In genomic region chr5:31697644-31698296, GRCm38 (mm10) we compare ENCODE assay signal across 7 mouse cellular contexts. TPM values are rescaled to one million over a fixed set of nuclear protein-coding genes. Genes with fewer than 3 reads are reported as not detected.
DNase-seq lines count a peak whose midpoint lies in the region; ATAC-seq lines count a peak whose summit lies in the region.

Gene Babam2 (plus strand): TSS chr5:31697684.

- H3K9ac ChIP-seq in embryonic facial prominence, embryonic 11.5 days (replicated peaks; ENCODE audit: low read length): peak within 1 kb of the TSS; percentile 77
- peak within 1 kb of the TSS; percentile 73 for H3K9ac ChIP-seq in limb, embryonic 11.5 days (ENCODE audit: low read length)
- peak within 1 kb of the TSS; percentile 67 for H3K9ac ChIP-seq in midbrain, embryonic 14.5 days (replicated peaks; ENCODE audit: low read length)

- peak; percentile 95 for ATAC-seq in embryonic facial prominence, embryonic 11.5 days (replicated peaks; ENCODE audit: insufficient number of reproducible peaks, low FRiP score, low TSS enrichment, low read depth)
- peak; percentile 95 for ATAC-seq in limb, embryonic 11.5 days (ENCODE audit: insufficient number of reproducible peaks, low FRiP score, low TSS enrichment, low read depth)
- ATAC-seq in midbrain, embryonic 14.5 days (ENCODE audit: low FRiP score, low TSS enrichment): peak; percentile 94

- no peaks in the 10 kb centered on the region for H3K9me3 ChIP-seq in embryonic facial prominence, embryonic 11.5 days (replicated peaks; ENCODE audit: control insufficient read depth, low read length)
- no peaks in the 10 kb centered on the region for H3K9me3 ChIP-seq in limb, embryonic 11.5 days (ENCODE audit: control insufficient read depth, low read length)
- H3K9me3 ChIP-seq in midbrain, embryonic 14.5 days (ENCODE audit: control insufficient read depth, low read length): no peaks in the 10 kb centered on the region

- peak within 1 kb of the TSS; percentile 76 for H3K4me3 ChIP-seq in embryonic facial prominence, embryonic 11.5 days (ENCODE audit: low read depth, low read length)
- peak within 1 kb of the TSS; percentile 80 for H3K4me3 ChIP-seq in limb, embryonic 11.5 days (ENCODE audit: low read depth, low read length)
- peak within 1 kb of the TSS; percentile 60 for H3K4me3 ChIP-seq in midbrain, embryonic 14.5 days (replicated peaks; ENCODE audit: low read depth, low read length)

- WGBS in embryonic facial prominence, embryonic 11.5 days: under 1% methylated on average over 69 of the region's 71 CpGs
- under 1% methylated on average over 71 of the region's 71 CpGs for WGBS in limb, embryonic 11.5 days
- WGBS in midbrain, embryonic 14.5 days: under 1% methylated on average over 71 of the region's 71 CpGs

- peak within 1 kb of the TSS; percentile 57 for H3K4me2 ChIP-seq in embryonic facial prominence, embryonic 11.5 days (ENCODE audit: low read depth, low read length)
- H3K4me2 ChIP-seq in limb, embryonic 11.5 days (ENCODE audit: low read depth, severe bottlenecking): peak within 1 kb of the TSS; percentile 66
- peak within 1 kb of the TSS; percentile 82 for H3K4me2 ChIP-seq in midbrain, embryonic 14.5 days (ENCODE audit: low read length)

- H3K27me3 ChIP-seq in embryonic facial prominence, embryonic 11.5 days (ENCODE audit: control insufficient read depth, insufficient read depth, low read length): no peaks in the 10 kb centered on the region
- H3K27me3 ChIP-seq in limb, embryonic 11.5 days (ENCODE audit: control insufficient read depth, insufficient read depth, low read length): no peaks in the 10 kb centered on the region
- H3K27me3 ChIP-seq in midbrain, embryonic 14.5 days (ENCODE audit: control insufficient read depth, insufficient read depth, low read length): no peaks in the 10 kb centered on the region

- 0 out of 2 replicates have a peak, but pooled peaks cover 2% of the 10 kb centered on the region for H3K4me1 ChIP-seq in embryonic facial prominence, embryonic 11.5 days (ENCODE audit: control insufficient read depth, insufficient read depth, low read length)
- H3K4me1 ChIP-seq in limb, embryonic 11.5 days (ENCODE audit: control insufficient read depth, insufficient read depth, low read length): no peaks in the 10 kb centered on the region
- H3K4me1 ChIP-seq in midbrain, embryonic 14.5 days (ENCODE audit: control insufficient read depth, insufficient read depth, low read length): peaks cover 3% of the 10 kb centered on the region; the same call in 1 of the 2 replicates

- peak; percentile 96 for DNase-seq in adrenal gland, postnatal 14 days
- peak; percentile 91 for DNase-seq in embryonic facial prominence, embryonic 11.5 days (ENCODE audit: low spot score)
- peak; percentile 100 for DNase-seq in heart, adult 11 months
- peak; percentile 95 for DNase-seq in kidney, adult 18-20 months
- peak; percentile 94 for DNase-seq in limb, embryonic 11.5 days (ENCODE audit: low spot score)
- peak; percentile 96 for DNase-seq in midbrain, embryonic 14.5 days
- DNase-seq in spleen, adult 18-20 months: peak; percentile 88 to 94

- H3K27ac ChIP-seq in embryonic facial prominence, embryonic 11.5 days (replicated peaks; ENCODE audit: low read depth, low read length): peak within 1 kb of the TSS; percentile 47
- peak within 1 kb of the TSS; percentile 61 for H3K27ac ChIP-seq in limb, embryonic 11.5 days (replicated peaks; ENCODE audit: low read depth, low read length)
- peak within 1 kb of the TSS; percentile 93 for H3K27ac ChIP-seq in midbrain, embryonic 14.5 days (replicated peaks; ENCODE audit: low read depth, low read length)

- H3K36me3 ChIP-seq in embryonic facial prominence, embryonic 11.5 days (replicated peaks; ENCODE audit: control insufficient read depth, insufficient read depth, low read depth, low read length): no peaks in the 10 kb centered on the region
- H3K36me3 ChIP-seq in limb, embryonic 11.5 days (ENCODE audit: control insufficient read depth, insufficient read depth, low read length): no peaks in the 10 kb centered on the region
- no peaks in the 10 kb centered on the region for H3K36me3 ChIP-seq in midbrain, embryonic 14.5 days (ENCODE audit: control insufficient read depth, insufficient read depth, low read length)

RNA-seq across cellular contexts. Expression of gene Babam2, which starts in this region (rescaled TPM):
- 65.4 and 72.3 TPM in 2 replicates for total RNA-seq in adrenal gland, postnatal 14 days (2021)
- 32.4 and 38.8 TPM in 2 replicates for polyA plus RNA-seq in embryonic facial prominence, embryonic 11.5 days (2014; fragmentation: Nextera tagmentation; extraction: Ambion mirVana)
- 30.2 and 30.3 TPM in 2 replicates for polyA plus RNA-seq in limb, embryonic 11.5 days (2014; fragmentation: Nextera tagmentation; extraction: Ambion mirVana)
- polyA plus RNA-seq in midbrain, embryonic 14.5 days (2014; fragmentation: Nextera tagmentation; extraction: Ambion mirVana): 33.5 and 35.7 TPM in 2 replicates

Comparison
In these comparisons a context has a peak if more than half of its experiments do, and no peak if none do; other contexts are left out.
1. Peak in every context shown above with its lines: DNase-seq, ATAC-seq, H3K4me3 ChIP-seq and H3K27ac ChIP-seq.